Mouse (Mus musculus) myocyte (in vitro differentiated cells): ENCODE measurements around the gene Copg1. TPM values are rescaled to one million over a fixed set of nuclear protein-coding genes. Genes with fewer than 3 reads are reported as not detected.

Source experiments
- H3K27me3 ChIP-seq: one replicate; pipeline ENCODE4 v1.6.1; 2011; ENCODE audit not compliant: control insufficient read depth, insufficient read depth, insufficient read length
- H3K36me3 ChIP-seq: one replicate; pipeline ENCODE4 v1.6.1; 2011; ENCODE audit not compliant: control insufficient read depth, insufficient read depth
- H3K4me2 ChIP-seq: one replicate; pipeline ENCODE4 v1.6.1; 2011; ENCODE audit warnings: low read depth, control low read depth
- H3K4me3 ChIP-seq: one replicate; pipeline ENCODE4 v1.5.1; 2011; ENCODE audit warnings: mild to moderate bottlenecking, control low read depth, moderate library complexity
- H3K79me2 ChIP-seq: one replicate; pipeline ENCODE4 v1.6.1; 2011; ENCODE audit not compliant: control insufficient read depth, insufficient read depth
- H3ac ChIP-seq: one replicate; pipeline ENCODE4 v1.6.1; 2011; ENCODE audit not compliant: control insufficient read depth, insufficient read length
- CEBPB ChIP-seq: IDR thresholded peaks from 2 replicates; pipeline ENCODE4 v1.6.1; 2011; ENCODE audit warnings: mild to moderate bottlenecking, moderate library complexity; ENCODE audit not compliant: poor library complexity, insufficient read depth, severe bottlenecking
- E2F4 ChIP-seq: IDR thresholded peaks from one replicate; pipeline ENCODE4 v1.6.1; 2011; ENCODE audit warnings: mild to moderate bottlenecking, control low read depth, moderate library complexity; ENCODE audit not compliant: insufficient read depth
- MAX ChIP-seq: IDR thresholded peaks from one replicate; pipeline ENCODE4 v1.6.1; 2011; ENCODE audit warnings: low read depth, mild to moderate bottlenecking, control low read depth
- MYOD1 ChIP-seq, 3 experiments: IDR thresholded peaks; one replicate each; pipeline ENCODE4 v1.6.1; 2011; ENCODE audit warnings: control low read depth in 2 of 3, low read depth in 2 of 3, mild to moderate bottlenecking in 2 of 3, moderate library complexity in 1 of 3; ENCODE audit not compliant: insufficient read length in 2 of 3, control insufficient read depth in 1 of 3
- MYOG ChIP-seq, 3 experiments: IDR thresholded peaks; one replicate each; pipeline ENCODE4 v1.6.1; 2011; ENCODE audit warnings: control low read depth in 2 of 3, low read depth in 2 of 3, mild to moderate bottlenecking in 2 of 3; ENCODE audit not compliant: insufficient read length in 2 of 3, control insufficient read depth in 1 of 3, insufficient read depth in 1 of 3
- POLR2A ChIP-seq: IDR thresholded peaks from one replicate; pipeline ENCODE4 v1.6.1; 2011; ENCODE audit warnings: low read depth, mild to moderate bottlenecking, control low read depth, moderate library complexity; ENCODE audit not compliant: insufficient read length
- POLR2AphosphoS2 ChIP-seq: IDR thresholded peaks from one replicate; pipeline ENCODE4 v1.6.1; 2011; ENCODE audit warnings: low read depth, control low read depth; ENCODE audit not compliant: insufficient read length
- REST ChIP-seq: IDR thresholded peaks from one replicate; pipeline ENCODE4 v1.6.1; 2011; ENCODE audit warnings: mild to moderate bottlenecking, control low read depth, moderate library complexity; ENCODE audit not compliant: insufficient read depth, insufficient read length
- SRF ChIP-seq: IDR thresholded peaks from one replicate; pipeline ENCODE4 v1.6.1; 2011; ENCODE audit warnings: low read depth; ENCODE audit not compliant: control insufficient read depth, insufficient read length
- TCF12 ChIP-seq: IDR thresholded peaks from one replicate; pipeline ENCODE4 v1.6.1; 2011; ENCODE audit warnings: mild to moderate bottlenecking, control low read depth; ENCODE audit not compliant: poor library complexity, insufficient read depth, severe bottlenecking
- TCF3 ChIP-seq: IDR thresholded peaks from one replicate; pipeline ENCODE4 v1.6.1; 2011; ENCODE audit warnings: low read depth, control low read depth; ENCODE audit not compliant: insufficient read length
- USF1 ChIP-seq: IDR thresholded peaks from one replicate; pipeline ENCODE4 v1.6.1; 2011; ENCODE audit warnings: low read depth, mild to moderate bottlenecking, control low read depth, moderate library complexity
- polyA plus RNA-seq: library from polyadenylated mRNA; unstranded; fragments of >200 nt; fragmentation: generic; extraction: Trizol; gene quantifications from one replicate; pipeline ENCODE4 v1.2.1, GENCODE M21; 2012; ENCODE audit warnings: missing spikeins

Copg1 gene
- polyA plus RNA-seq, 1 experiment: 94.2 TPM

DNA sequence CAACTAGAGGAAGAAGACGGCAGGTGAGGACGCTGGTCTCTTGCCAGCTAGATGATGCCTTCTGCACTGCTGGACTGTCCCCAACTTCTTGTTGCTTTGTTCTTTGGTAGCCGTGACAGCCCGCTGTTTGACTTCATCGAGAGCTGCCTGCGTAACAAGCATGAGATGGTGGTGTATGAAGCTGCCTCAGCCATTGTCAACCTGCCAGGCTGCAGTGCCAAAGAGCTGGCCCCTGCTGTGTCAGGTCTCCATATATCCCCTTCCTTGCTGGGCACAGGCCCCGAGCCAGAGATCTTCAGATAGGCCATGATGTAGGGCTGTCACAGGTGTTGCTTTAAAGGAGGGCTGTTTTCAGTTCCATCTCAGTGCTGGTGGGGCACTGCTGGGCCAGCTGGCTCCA is 6.3 kb downstream of the Copg1 start:
- TF ChIP-seq TCF3: no peak
- TF ChIP-seq TCF12: no peak
- TF ChIP-seq CEBPB: no peak
- no peak for TF ChIP-seq POLR2AphosphoS2
- no peak for TF ChIP-seq MYOG (IDR thresholded peaks at IDR 0.05; ENCODE audit: control insufficient read depth in 1 of 3, insufficient read depth in 1 of 3, insufficient read length in 2 of 3, low read depth in 2 of 3)
- no peak for TF ChIP-seq REST
- no peak for TF ChIP-seq E2F4
- TF ChIP-seq SRF: no peak
- TF ChIP-seq USF1: no peak
- no peak for TF ChIP-seq MYOD1 (IDR thresholded peaks at IDR 0.05; ENCODE audit: control insufficient read depth in 1 of 3, insufficient read length in 2 of 3, low read depth in 2 of 3)
- TF ChIP-seq MAX: no peak
- TF ChIP-seq POLR2A: no peak
- Histone ChIP-seq H3ac (no peak overlapping the region), H3K4me3 (no peak overlapping the region), H3K4me2 (no peak overlapping the region), H3K27me3 (no peaks in the 10 kb centered on the region), H3K36me3 (peaks cover 44% of the 10 kb centered on the region), H3K79me2 (peaks cover 11% of the 10 kb centered on the region)

DNA sequence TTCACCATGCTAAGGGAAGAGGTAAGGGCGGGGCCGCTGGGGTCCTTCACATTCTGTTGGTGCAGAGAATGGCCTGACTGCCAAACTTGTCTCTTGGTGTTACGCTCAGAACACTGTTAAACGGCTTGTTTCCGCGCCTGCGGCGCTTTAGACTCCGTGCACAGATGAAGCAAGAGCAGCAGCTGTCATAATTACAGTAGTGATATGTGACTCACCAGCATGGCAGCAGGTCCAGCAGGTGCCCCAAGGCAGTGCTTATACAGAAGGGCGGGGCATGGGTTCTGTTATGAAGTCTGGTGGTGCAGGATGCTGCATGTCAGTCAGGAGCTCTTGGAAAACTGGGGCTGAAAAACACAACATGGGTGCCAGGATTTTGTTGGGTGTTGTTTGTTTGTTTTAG is 10.4 kb downstream of the Copg1 start:
- Histone ChIP-seq H3K4me2 (no peak overlapping the region), H3K27me3 (no peaks in the 10 kb centered on the region), H3K79me2 (no peaks in the 10 kb centered on the region), H3ac (no peak overlapping the region), H3K36me3 (peaks cover 49% of the 10 kb centered on the region), H3K4me3 (no peak overlapping the region)
- TF ChIP-seq POLR2AphosphoS2 (no peak), TCF3 (no peak), MYOD1 (IDR thresholded peaks at IDR 0.05; ENCODE audit: control insufficient read depth in 1 of 3, insufficient read length in 2 of 3, low read depth in 2 of 3) (peak in 2 of 3 experiments; percentile 54 to 86), CEBPB (peak; percentile 48; the same call in 1 of the 2 replicates), MYOG (IDR thresholded peaks at IDR 0.05; ENCODE audit: control insufficient read depth in 1 of 3, insufficient read depth in 1 of 3, insufficient read length in 2 of 3, low read depth in 2 of 3) (peak in 2 of 3 experiments; percentile 39 to 77)

DNA sequence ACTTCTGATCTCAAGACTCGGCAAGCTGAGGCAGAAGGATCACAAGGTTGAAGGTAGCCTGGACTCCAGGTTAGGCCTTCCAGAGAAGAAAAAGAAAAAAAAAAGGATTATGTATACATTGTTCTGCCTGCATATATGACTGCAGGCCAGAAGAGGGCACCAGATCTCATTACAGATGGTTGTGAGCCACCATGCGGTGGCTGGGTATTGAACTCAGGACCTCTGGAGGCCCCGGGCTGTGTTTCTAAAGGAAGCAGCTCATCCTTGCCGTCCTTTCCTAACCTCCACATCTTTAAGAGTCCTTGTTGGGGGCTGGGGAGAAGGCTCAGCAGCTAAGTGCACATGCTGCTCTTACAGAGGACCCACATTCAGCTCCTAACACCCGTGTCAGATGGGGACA is 19.0 kb downstream of the Copg1 start:
- TF ChIP-seq SRF: no peak
- TF ChIP-seq MYOD1 (IDR thresholded peaks at IDR 0.05; ENCODE audit: control insufficient read depth in 1 of 3, insufficient read length in 2 of 3, low read depth in 2 of 3): no peak
- TF ChIP-seq MAX: no peak
- TF ChIP-seq USF1: no peak
- TF ChIP-seq POLR2A: no peak
- no peak for TF ChIP-seq REST
- TF ChIP-seq TCF12: no peak
- no peak for TF ChIP-seq MYOG (IDR thresholded peaks at IDR 0.05; ENCODE audit: control insufficient read depth in 1 of 3, insufficient read depth in 1 of 3, insufficient read length in 2 of 3, low read depth in 2 of 3)
- no peak for TF ChIP-seq TCF3
- TF ChIP-seq E2F4: no peak
- TF ChIP-seq CEBPB: no peak
- no peak for TF ChIP-seq POLR2AphosphoS2
- no peak overlapping the region for H3K4me3 ChIP-seq
- H3K36me3 ChIP-seq: peaks cover 69% of the 10 kb centered on the region
- no peak overlapping the region for H3ac ChIP-seq
- no peaks in the 10 kb centered on the region for H3K27me3 ChIP-seq
- no peak overlapping the region for H3K4me2 ChIP-seq
- H3K79me2 ChIP-seq: no peaks in the 10 kb centered on the region

GRCm38 (mm10) chr6:87909181-87909580 is 21.6 kb downstream of the Copg1 start:
- Histone ChIP-seq H3K4me2 (no peak overlapping the region), H3K4me3 (no peak overlapping the region), H3K36me3 (peaks cover 46% of the 10 kb centered on the region), H3K27me3 (no peaks in the 10 kb centered on the region), H3K79me2 (no peaks in the 10 kb centered on the region), H3ac (no peak overlapping the region)
- TF ChIP-seq TCF3 (no peak), USF1 (no peak), CEBPB (no peak), REST (no peak), MYOD1 (IDR thresholded peaks at IDR 0.05; ENCODE audit: control insufficient read depth in 1 of 3, insufficient read length in 2 of 3, low read depth in 2 of 3) (no peak), SRF (no peak), POLR2AphosphoS2 (no peak), MYOG (IDR thresholded peaks at IDR 0.05; ENCODE audit: control insufficient read depth in 1 of 3, insufficient read depth in 1 of 3, insufficient read length in 2 of 3, low read depth in 2 of 3) (no peak), E2F4 (no peak), MAX (no peak), POLR2A (no peak)

GRCm38 (mm10) chr6:87911559-87911958 is 23.9 kb downstream of the Copg1 start:
- H3K4me3 ChIP-seq: no peak overlapping the region

More at GRCm38 (mm10) chr6:87911559-87911958, 23.9 kb downstream of the Copg1 start:
- Histone ChIP-seq H3K36me3 (peaks cover 31% of the 10 kb centered on the region), H3K4me2 (no peak overlapping the region), H3K79me2 (peaks cover 5% of the 10 kb centered on the region), H3ac (no peak overlapping the region), H3K27me3 (no peaks in the 10 kb centered on the region)
- TF ChIP-seq TCF3 (no peak), REST (no peak), POLR2AphosphoS2 (no peak), MYOD1 (IDR thresholded peaks at IDR 0.05; ENCODE audit: control insufficient read depth in 1 of 3, insufficient read length in 2 of 3, low read depth in 2 of 3) (no peak), SRF (no peak), POLR2A (no peak), MAX (no peak), E2F4 (no peak), USF1 (no peak), CEBPB (no peak)
